Mouse (Mus musculus): ENCODE data around the gene Dnajb2. TPM values are rescaled to one million over a fixed set of nuclear protein-coding genes. Genes with fewer than 3 reads are reported as not detected.

Dnajb2 gene
- 21.5 and 24.3 TPM in 2 replicates for polyA plus RNA-seq (2014; fragmentation: Nextera tagmentation; extraction: Ambion mirVana)

- DNase-seq (ENCODE audit: low spot score) (peak; percentile 78), ATAC-seq (peak; percentile 87)
- Histone ChIP-seq H3K27me3 (replicated peaks; ENCODE audit: control insufficient read depth, insufficient read depth, low read length) (no peaks in the 10 kb centered on the region), H3K9ac (ENCODE audit: low read length) (peak within 1 kb of the TSS; percentile 87), H3K27ac (ENCODE audit: low read depth, low read length) (peak within 1 kb of the TSS; percentile 76), H3K4me2 (ENCODE audit: low read length) (peak within 1 kb of the TSS; percentile 92), H3K4me3 (ENCODE audit: low read depth, low read length) (peak within 1 kb of the TSS; percentile 63), H3K36me3 (ENCODE audit: control insufficient read depth, insufficient read depth, low read length) (peaks cover 16% of the 10 kb centered on the region), H3K4me1 (ENCODE audit: control insufficient read depth, insufficient read depth, low read length) (peaks cover 9% of the 10 kb centered on the region; the same call in 1 of the 2 replicates), H3K9me3 (replicated peaks; ENCODE audit: control insufficient read depth, low read length) (no peaks in the 10 kb centered on the region)
- WGBS: under 1% methylated on average over 57 of the region's 64 CpGs
Observed at GRCm38 (mm10) chr1:75236117-75237050, at the start of gene Dnajb2. Gene Dnajb2 (plus strand): TSS chr1:75236406.

GRCm38 (mm10) chr1:75187126-75187525 is 49.1 kb upstream of the Dnajb2 start:
- H3K27me3 ChIP-seq (replicated peaks; ENCODE audit: control insufficient read depth, insufficient read depth, low read length): no peaks in the 10 kb centered on the region
- H3K36me3 ChIP-seq (ENCODE audit: control insufficient read depth, insufficient read depth, low read length): peaks cover 62% of the 10 kb centered on the region
- no peaks in the 10 kb centered on the region for H3K9me3 ChIP-seq (replicated peaks; ENCODE audit: control insufficient read depth, low read length)
- no peak for DNase-seq (ENCODE audit: low spot score)
- no peak overlapping the region for H3K9ac ChIP-seq (ENCODE audit: low read length)
- no peak overlapping the region for H3K4me3 ChIP-seq (ENCODE audit: low read depth, low read length)
- no peak for ATAC-seq
- H3K27ac ChIP-seq (ENCODE audit: low read depth, low read length): no peak overlapping the region
- peaks cover 5% of the 10 kb centered on the region for H3K4me1 ChIP-seq (ENCODE audit: control insufficient read depth, insufficient read depth, low read length)
- H3K4me2 ChIP-seq (ENCODE audit: low read length): no peak overlapping the region

DNA sequence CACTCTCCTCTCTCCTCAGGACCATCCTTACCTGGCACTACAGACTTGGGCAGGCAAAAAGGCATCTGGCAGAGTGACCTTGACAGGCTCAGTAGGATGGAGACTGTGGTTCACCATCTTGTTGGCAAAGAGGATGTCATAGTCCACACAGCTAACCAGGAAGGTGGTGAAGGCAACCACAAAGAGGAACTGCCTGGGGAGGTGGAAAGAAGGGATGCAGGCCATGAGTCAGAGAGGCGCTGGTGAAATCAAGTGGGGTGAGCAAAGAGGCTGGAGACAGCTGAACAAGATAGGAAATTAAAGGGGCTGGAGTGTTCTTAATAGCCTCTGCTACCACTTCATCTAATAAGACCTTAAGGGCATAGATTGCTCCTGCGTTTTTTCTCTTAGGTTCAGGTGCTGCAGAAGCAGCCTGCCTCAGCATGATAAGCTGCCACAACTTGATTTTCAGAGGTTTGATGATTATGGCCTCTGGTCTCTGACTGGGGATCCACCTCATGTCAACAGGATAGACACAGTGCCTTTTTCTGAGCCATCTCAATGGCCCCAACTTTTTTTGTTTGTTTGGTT is 48.2 kb upstream of the Dnajb2 start:
- H3K4me1 ChIP-seq (ENCODE audit: control insufficient read depth, insufficient read depth, low read length): peaks cover 10% of the 10 kb centered on the region
- H3K9ac ChIP-seq (ENCODE audit: low read length): no peak overlapping the region
- H3K36me3 ChIP-seq (ENCODE audit: control insufficient read depth, insufficient read depth, low read length): peaks cover 53% of the 10 kb centered on the region
- H3K4me2 ChIP-seq (ENCODE audit: low read length): no peak overlapping the region
- H3K4me3 ChIP-seq (ENCODE audit: low read depth, low read length): no peak overlapping the region
- DNase-seq (ENCODE audit: low spot score): no peak
- no peak overlapping the region for H3K27ac ChIP-seq (ENCODE audit: low read depth, low read length)
- 85% methylated on average over 2 of the region's 2 CpGs for WGBS
- no peaks in the 10 kb centered on the region for H3K9me3 ChIP-seq (replicated peaks; ENCODE audit: control insufficient read depth, low read length)
- no peak for ATAC-seq
- H3K27me3 ChIP-seq (replicated peaks; ENCODE audit: control insufficient read depth, insufficient read depth, low read length): no peaks in the 10 kb centered on the region

DNA sequence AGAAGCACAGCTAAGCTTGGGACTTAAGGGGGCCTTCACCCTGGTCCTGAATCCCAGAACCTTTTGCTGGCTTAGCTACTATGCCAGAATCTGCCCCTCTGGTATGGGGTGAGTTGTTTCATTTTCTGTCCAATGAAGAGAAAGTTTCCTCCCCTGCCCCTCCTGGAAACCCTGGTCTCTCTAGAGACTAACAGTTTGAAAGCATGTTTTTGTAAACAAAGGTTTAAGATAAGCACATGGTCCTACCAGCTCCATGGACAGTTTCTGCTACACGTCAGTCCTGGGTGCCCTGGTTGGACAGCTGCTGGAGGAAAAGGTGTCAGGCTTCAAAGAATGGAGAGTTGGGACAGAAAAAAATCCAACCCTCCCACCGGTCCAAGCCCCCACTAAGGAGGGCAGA is 45.6 kb upstream of the Dnajb2 start:
- 76% methylated on average over 2 of the region's 2 CpGs for WGBS
- H3K9me3 ChIP-seq (replicated peaks; ENCODE audit: control insufficient read depth, low read length): no peaks in the 10 kb centered on the region
- no peak overlapping the region for H3K4me3 ChIP-seq (ENCODE audit: low read depth, low read length)

DNA sequence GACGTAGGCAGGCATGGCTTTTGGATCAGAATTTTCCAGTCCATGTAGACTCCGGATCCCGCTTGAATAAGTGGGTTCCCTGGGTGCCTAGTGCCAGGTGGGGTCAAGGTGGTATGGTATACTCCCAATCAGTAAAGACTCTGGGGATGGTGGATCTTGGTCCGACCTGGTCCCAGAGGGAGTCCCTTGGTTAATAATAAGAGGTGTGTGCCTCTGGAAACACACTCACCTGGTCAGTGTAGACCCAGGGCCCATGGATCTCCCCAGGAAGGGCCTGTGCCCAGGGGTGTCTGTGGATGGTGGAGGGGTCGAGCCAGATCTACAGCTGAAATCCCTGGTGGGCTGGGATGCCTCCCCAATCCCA is 45.0 kb upstream of the Dnajb2 start:
- ATAC-seq (no peak), DNase-seq (ENCODE audit: low spot score) (no peak)
- Histone ChIP-seq H3K9me3 (replicated peaks; ENCODE audit: control insufficient read depth, low read length) (no peaks in the 10 kb centered on the region), H3K9ac (ENCODE audit: low read length) (peak overlapping the region; percentile 87), H3K4me1 (ENCODE audit: control insufficient read depth, insufficient read depth, low read length) (peaks cover 14% of the 10 kb centered on the region), H3K27ac (ENCODE audit: low read depth, low read length) (peak overlapping the region; percentile 81), H3K4me2 (ENCODE audit: low read length) (peak overlapping the region; percentile 84), H3K36me3 (ENCODE audit: control insufficient read depth, insufficient read depth, low read length) (peaks cover 30% of the 10 kb centered on the region), H3K27me3 (replicated peaks; ENCODE audit: control insufficient read depth, insufficient read depth, low read length) (no peaks in the 10 kb centered on the region), H3K4me3 (ENCODE audit: low read depth, low read length) (peak overlapping the region; percentile 62)
- WGBS: 49% methylated on average over 5 of the region's 5 CpGs

More for the DNA sequence above, 45.6 kb upstream of the Dnajb2 start:
- H3K27me3 ChIP-seq (replicated peaks; ENCODE audit: control insufficient read depth, insufficient read depth, low read length): no peaks in the 10 kb centered on the region
- no peak overlapping the region for H3K27ac ChIP-seq (ENCODE audit: low read depth, low read length)
- DNase-seq (ENCODE audit: low spot score) (no peak), ATAC-seq (no peak)
- H3K4me1 ChIP-seq (ENCODE audit: control insufficient read depth, insufficient read depth, low read length): peaks cover 14% of the 10 kb centered on the region
- H3K4me2 ChIP-seq (ENCODE audit: low read length): peak overlapping the region; percentile 84; the same call in 1 of the 2 replicates
- no peak overlapping the region for H3K9ac ChIP-seq (ENCODE audit: low read length)
- peaks cover 30% of the 10 kb centered on the region for H3K36me3 ChIP-seq (ENCODE audit: control insufficient read depth, insufficient read depth, low read length)

DNA sequence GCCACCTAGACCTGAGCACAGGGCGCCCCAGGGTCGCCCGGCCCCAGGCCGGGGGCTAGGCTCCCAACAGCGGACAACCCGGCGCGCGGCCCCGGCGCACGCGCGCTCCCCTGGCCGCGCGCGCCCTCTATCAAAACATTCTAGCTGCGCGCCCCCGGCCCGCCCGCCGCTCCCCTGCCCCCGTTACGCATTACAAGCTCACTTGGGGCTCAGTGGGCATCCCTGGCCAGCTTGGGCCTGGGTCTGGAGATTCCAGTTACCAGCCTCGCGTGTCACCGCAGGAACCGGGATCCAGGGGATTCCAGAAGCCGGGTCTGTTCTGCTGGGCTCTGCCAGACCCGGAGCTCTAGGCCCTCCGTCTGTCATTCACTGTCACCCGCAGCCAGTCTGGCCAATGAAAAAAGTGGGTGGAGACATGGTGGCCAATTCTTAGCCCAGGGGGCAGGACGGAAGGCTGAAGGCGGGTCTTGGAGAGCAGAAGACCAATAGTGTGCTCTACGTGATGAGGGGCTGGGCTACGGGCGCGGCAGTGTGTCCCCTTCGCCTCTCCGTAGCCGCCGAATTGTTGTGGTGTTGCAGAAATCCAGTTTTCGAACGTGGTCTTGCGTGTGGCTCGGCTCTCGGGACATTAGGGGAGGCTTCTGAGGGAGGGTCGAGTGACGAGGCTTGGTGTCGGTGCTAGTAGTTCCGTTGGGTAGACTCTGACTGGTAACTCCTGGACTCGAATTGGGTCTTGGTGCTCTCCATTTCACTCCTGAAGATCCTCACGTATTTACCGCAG is 44.4 kb upstream of the Dnajb2 start, which contains the start of the genes Ankzf1 and Atg9a:
Gene Ankzf1 (plus strand): TSS at position 530 of the 781 bp plus-strand sequence.
Gene Atg9a (minus strand): TSS at position 575 of the 781 bp plus-strand sequence.
- H3K9me3 ChIP-seq (replicated peaks; ENCODE audit: control insufficient read depth, low read length): no peaks in the 10 kb centered on the region
- peak within 1 kb of the TSS; percentile 98 for H3K4me2 ChIP-seq (ENCODE audit: low read length)
- peak within 1 kb of the TSS; percentile 62 for H3K4me3 ChIP-seq (ENCODE audit: low read depth, low read length)
- peak within 1 kb of the TSS; percentile 87 for H3K9ac ChIP-seq (ENCODE audit: low read length)
- H3K4me1 ChIP-seq (ENCODE audit: control insufficient read depth, insufficient read depth, low read length): peaks cover 14% of the 10 kb centered on the region
- DNase-seq (ENCODE audit: low spot score) (peak; percentile 99), ATAC-seq (peak; percentile 100)
- peaks cover 30% of the 10 kb centered on the region for H3K36me3 ChIP-seq (ENCODE audit: control insufficient read depth, insufficient read depth, low read length)
- under 1% methylated on average over 47 of the region's 56 CpGs for WGBS
- H3K27ac ChIP-seq (ENCODE audit: low read depth, low read length): peak within 1 kb of the TSS; percentile 84
- no peaks in the 10 kb centered on the region for H3K27me3 ChIP-seq (replicated peaks; ENCODE audit: control insufficient read depth, insufficient read depth, low read length)

DNA sequence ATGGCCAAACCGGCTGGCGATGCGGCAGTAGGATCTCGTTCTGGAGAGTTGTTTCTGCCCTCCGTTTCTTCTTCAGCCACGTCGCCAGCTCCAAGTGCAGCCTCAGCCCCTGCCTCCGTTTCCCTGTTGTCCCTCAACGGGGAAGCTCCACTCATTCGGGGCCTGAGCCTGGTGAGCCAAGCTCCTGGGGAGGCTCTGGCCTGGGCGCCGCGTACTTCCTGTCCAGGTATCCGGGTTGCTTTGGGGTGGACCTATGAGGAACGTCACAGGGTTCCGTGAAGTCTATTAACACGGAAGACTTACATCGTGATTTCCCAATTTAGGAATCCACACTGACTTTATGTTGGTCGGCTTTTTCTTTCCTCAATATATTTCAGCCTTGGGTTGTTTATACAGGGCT is 43.8 kb upstream of the Dnajb2 start:
- ATAC-seq (peak; percentile 9; the same call in 1 of the 2 replicates), DNase-seq (ENCODE audit: low spot score) (no peak)
- Histone ChIP-seq H3K4me1 (ENCODE audit: control insufficient read depth, insufficient read depth, low read length) (peaks cover 14% of the 10 kb centered on the region), H3K27me3 (replicated peaks; ENCODE audit: control insufficient read depth, insufficient read depth, low read length) (no peaks in the 10 kb centered on the region), H3K27ac (ENCODE audit: low read depth, low read length) (peak overlapping the region; percentile 84), H3K9ac (ENCODE audit: low read length) (peak overlapping the region; percentile 83), H3K9me3 (replicated peaks; ENCODE audit: control insufficient read depth, low read length) (no peaks in the 10 kb centered on the region), H3K4me2 (ENCODE audit: low read length) (peak overlapping the region; percentile 98), H3K4me3 (ENCODE audit: low read depth, low read length) (peak overlapping the region; percentile 62), H3K36me3 (ENCODE audit: control insufficient read depth, insufficient read depth, low read length) (peaks cover 31% of the 10 kb centered on the region)
- WGBS: under 1% methylated on average over 19 of the region's 19 CpGs

- 100% methylated on average over 1 of the region's 1 CpGs for WGBS
- H3K9ac ChIP-seq (ENCODE audit: low read length): no peak overlapping the region
- ATAC-seq: no peak
- no peaks in the 10 kb centered on the region for H3K27me3 ChIP-seq (replicated peaks; ENCODE audit: control insufficient read depth, insufficient read depth, low read length)
- no peak overlapping the region for H3K4me3 ChIP-seq (ENCODE audit: low read depth, low read length)
- no peaks in the 10 kb centered on the region for H3K4me1 ChIP-seq (ENCODE audit: control insufficient read depth, insufficient read depth, low read length)
- no peak for DNase-seq (ENCODE audit: low spot score)
- H3K36me3 ChIP-seq (ENCODE audit: control insufficient read depth, insufficient read depth, low read length): peaks cover 41% of the 10 kb centered on the region
- no peak overlapping the region for H3K27ac ChIP-seq (ENCODE audit: low read depth, low read length)
- H3K9me3 ChIP-seq (replicated peaks; ENCODE audit: control insufficient read depth, low read length): no peaks in the 10 kb centered on the region
- H3K4me2 ChIP-seq (ENCODE audit: low read length): no peak overlapping the region
Observed at GRCm38 (mm10) chr1:75201236-75201635, 35.0 kb upstream of the Dnajb2 start.
